Mouse (Mus musculus) gastrocnemius, postnatal 36 days (tissue): Measurements from ENCODE around the gene Pld2. TPM values are rescaled to one million over a fixed set of nuclear protein-coding genes. Genes with fewer than 3 reads are reported as not detected.

ENCODE experiments used
- DNase-seq, 2 experiments: peaks; one replicate each; pipeline ENCODE4 v3.0.0; 2022
- intact Hi-C: fragments of 180-260 bp; cut with DNase I; formaldehyde crosslinking; loops from one replicate; pipeline ENCODE4 v1.15.1; 2025
- total RNA-seq, 2 experiments: library from RNA; stranded (reverse); gene quantifications; 2 replicates each; pipeline ENCODE4 v1.2.3; 2021

Pld2 gene
- total RNA-seq, 2 experiments from 2014 or later = 15.0 to 17.2 TPM

GRCm38 (mm10) chr11:70598451-70598953, 58.6 kb downstream of the Pld2 start:
- intact Hi-C loops = no loop called here
- no peak for DNase-seq

DNA sequence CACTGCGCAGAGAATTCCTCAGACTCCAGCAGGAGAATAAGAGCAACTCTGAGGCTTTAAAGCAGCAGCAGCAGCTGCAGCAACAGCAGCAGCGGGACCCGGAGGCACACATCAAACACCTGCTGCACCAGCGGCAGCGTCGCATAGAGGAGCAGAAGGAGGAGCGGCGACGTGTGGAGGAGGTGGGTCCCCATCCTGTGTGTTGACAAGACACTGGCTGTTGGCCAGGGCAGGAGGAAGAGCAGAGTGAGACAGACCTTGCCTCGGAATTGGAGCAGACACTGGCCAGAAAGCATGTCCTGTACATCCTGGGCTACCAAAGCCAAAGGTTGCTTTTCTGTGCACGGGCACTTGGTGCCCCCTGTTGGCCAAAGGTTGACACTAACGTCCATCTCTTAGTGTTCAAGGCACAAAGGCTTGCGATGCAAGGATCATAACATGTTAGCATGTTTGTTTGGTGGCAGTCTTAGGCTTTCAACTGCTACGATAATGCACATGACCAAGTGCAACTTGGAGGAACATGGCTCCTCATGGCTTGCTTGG, 65.2 kb downstream of the Pld2 start:
- peak; percentile 64 to 74 for DNase-seq
- intact Hi-C loops = loop anchor here (2.0 to 5.0 kb wide), 3 partner anchors 68 to 173 kb away; partner anchors contain the start of genes Arrb2 and Gltpd2

GRCm38 (mm10) chr11:70606717-70607116, 66.9 kb downstream of the Pld2 start:
- intact Hi-C loops = loop anchor here (5.0 kb wide), 2 partner anchors 69 to 174 kb away; partner anchors contain the start of gene Arrb2
- DNase-seq = no peak

GRCm38 (mm10) chr11:70607611-70608010, 67.7 kb downstream of the Pld2 start:
- intact Hi-C loops = loop anchor here (5.0 kb wide), 2 partner anchors 70 to 175 kb away; partner anchors contain the start of gene Arrb2
- no peak for DNase-seq

Other genes with a start within 250 kb of the Pld2 start
- not detected for gene Alox12e, start 217.4 kb upstream of the Pld2 start, total RNA-seq
- under 1 TPM in 1 of 2 experiments, not detected in 1; 0.87 TPM for gene Alox15, start 188.0 kb upstream of the Pld2 start, total RNA-seq
- 10 to 100 TPM; 16.1 to 20.9 TPM for gene Pelp1, start 130.0 kb upstream of the Pld2 start, total RNA-seq
- 1 to 10 TPM; 6.2 to 8.1 TPM for gene Arrb2, start 107.4 kb upstream of the Pld2 start, total RNA-seq
- 1 to 10 TPM; 4.2 to 6.8 TPM for gene Med11, start 88.1 kb upstream of the Pld2 start, total RNA-seq
- under 1 TPM; 0.10 to 0.61 TPM for gene Zmynd15, start 80.6 kb upstream of the Pld2 start, total RNA-seq
- 1 to 10 TPM; 1.4 to 1.5 TPM for gene Cxcl16, start 80.1 kb upstream of the Pld2 start, total RNA-seq
- gene Tm4sf5, start 34.8 kb upstream of the Pld2 start, total RNA-seq = not detected
- not detected for gene Vmo1, start 25.4 kb upstream of the Pld2 start, total RNA-seq
- gene Gltpd2, start 20.9 kb upstream of the Pld2 start, total RNA-seq = not detected
- gene Psmb6, start 14.7 kb upstream of the Pld2 start, total RNA-seq = 100 to 1,000 TPM; 242 TPM
- gene Gm40193, start 7.1 kb upstream of the Pld2 start, total RNA-seq = not detected
- 10 to 100 TPM; 28.0 to 31.1 TPM for gene Mink1, start 22.8 kb downstream of the Pld2 start, total RNA-seq
- gene 4930544D05Rik, start 75.8 kb downstream of the Pld2 start, total RNA-seq = not detected
- 10 to 100 TPM; 18.0 to 28.1 TPM for gene Chrne, start 79.2 kb downstream of the Pld2 start, total RNA-seq
- not detected for gene Gp1ba, start 99.1 kb downstream of the Pld2 start, total RNA-seq
- 10 to 100 TPM; 27.3 to 33.8 TPM for gene Rnf167, start 107.2 kb downstream of the Pld2 start, total RNA-seq
- gene Slc25a11, start 107.4 kb downstream of the Pld2 start, total RNA-seq = 100 to 1,000 TPM; 308 to 309 TPM
- 100 to 1,000 TPM; 288 to 339 TPM for gene Pfn1, start 114.6 kb downstream of the Pld2 start, total RNA-seq
- 1,000 to 10,000 TPM; 8,161 to 9,332 TPM for gene Eno3, start 117.1 kb downstream of the Pld2 start, total RNA-seq
- gene Spag7, start 129.4 kb downstream of the Pld2 start, total RNA-seq = 10 to 100 TPM; 78.9 to 81.6 TPM
- gene Camta2, start 148.0 kb downstream of the Pld2 start, total RNA-seq = 10 to 100 TPM; 36.8 to 38.8 TPM
- gene Inca1, start 160.1 kb downstream of the Pld2 start, total RNA-seq = 1 to 10 TPM; 3.7 to 4.5 TPM
- gene Kif1c, start 160.5 kb downstream of the Pld2 start, total RNA-seq = 100 to 1,000 TPM; 460 to 537 TPM
- 10 to 100 TPM in 1 of 2 experiments, 1 to 10 TPM in 1; 7.4 to 11.4 TPM for gene Zfp3, start 224.1 kb downstream of the Pld2 start, total RNA-seq